Mouse (Mus musculus) adrenal gland, adult 2 months (tissue): Measurements from ENCODE around the gene Tmem266. TPM values are rescaled to one million over a fixed set of nuclear protein-coding genes. Genes with fewer than 3 reads are reported as not detected.
A peak's percentile ranks its signal among the peaks of the same experiment; 100 is the strongest.

Experiments used
- DNase-seq: peaks from one replicate; pipeline ENCODE4 v3.0.0; 2021
- polyA plus RNA-seq: library from polyadenylated mRNA; depleted of rRNA; stranded (reverse); fragments of >200 nt; gene quantifications from 2 replicates; pipeline ENCODE4 v1.2.3, GENCODE M21; 2012; rRNA removed
- total RNA-seq, 2 experiments: library from RNA; stranded (reverse); gene quantifications; 2 replicates each; pipeline ENCODE4 v1.2.3; 2021

The Tmem266 gene
- total and polyA plus RNA-seq, 3 experiments = 0.69 to 1.5 (median 1.0) TPM

DNA sequence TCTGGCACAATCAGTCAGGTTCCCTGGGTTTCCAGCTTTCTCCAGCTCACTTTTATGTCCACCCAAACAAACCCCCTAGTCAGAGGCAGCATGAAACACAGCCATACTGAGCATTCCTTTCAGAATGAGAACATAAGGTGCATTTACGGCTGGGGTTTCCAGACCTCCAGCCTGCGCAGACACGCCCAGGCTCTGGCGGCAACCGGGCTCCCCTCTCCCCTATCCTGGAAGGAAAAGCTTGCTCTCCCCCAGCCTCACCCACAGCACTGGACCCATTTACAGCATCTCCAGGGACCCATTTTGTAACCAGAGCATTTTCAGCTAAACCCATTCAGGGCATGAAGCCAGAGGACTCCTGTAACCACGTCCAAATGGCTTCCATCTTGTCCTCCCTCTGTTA is 123.3 kb downstream of the Tmem266 start:
- no peak for DNase-seq

DNA sequence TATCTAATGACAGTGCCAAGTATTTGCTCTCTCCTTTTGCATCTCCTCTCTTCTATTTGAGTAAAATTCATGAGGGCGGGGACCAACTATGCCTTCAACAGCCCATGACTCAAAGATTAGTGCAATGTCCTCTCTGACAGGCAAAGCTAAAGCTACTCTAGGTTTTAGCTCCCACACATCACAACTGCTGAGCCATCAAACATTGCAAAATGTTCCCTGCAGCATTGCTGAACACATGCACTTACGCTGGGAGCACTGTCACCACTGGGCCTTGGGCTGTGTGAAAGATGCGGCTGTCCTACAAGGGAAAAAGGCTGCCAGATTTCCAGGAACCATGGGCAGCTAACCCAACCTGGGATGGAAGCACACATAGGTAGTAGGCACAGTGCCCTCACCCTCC is 124.7 kb downstream of the Tmem266 start:
- no peak for DNase-seq

DNA sequence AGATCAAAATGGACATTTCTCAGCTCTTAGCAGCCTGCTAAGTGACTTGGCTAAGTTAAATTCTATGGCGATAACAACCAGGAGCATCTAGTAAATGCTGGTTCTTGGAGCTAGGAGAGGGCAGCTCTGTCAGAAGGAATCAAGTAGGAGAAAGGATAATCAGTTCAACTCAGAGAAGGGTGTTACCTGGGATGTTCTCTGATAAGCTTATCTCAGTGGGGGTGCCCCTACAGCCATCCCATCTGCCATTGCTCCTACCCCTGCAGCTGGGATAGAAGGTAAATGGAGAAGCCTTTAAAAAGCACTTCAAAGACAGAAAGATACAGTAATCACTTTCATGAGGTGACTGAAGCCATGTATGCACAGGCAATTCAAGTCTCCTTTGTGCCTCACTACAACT is 126.2 kb downstream of the Tmem266 start:
- DNase-seq = no peak

DNA sequence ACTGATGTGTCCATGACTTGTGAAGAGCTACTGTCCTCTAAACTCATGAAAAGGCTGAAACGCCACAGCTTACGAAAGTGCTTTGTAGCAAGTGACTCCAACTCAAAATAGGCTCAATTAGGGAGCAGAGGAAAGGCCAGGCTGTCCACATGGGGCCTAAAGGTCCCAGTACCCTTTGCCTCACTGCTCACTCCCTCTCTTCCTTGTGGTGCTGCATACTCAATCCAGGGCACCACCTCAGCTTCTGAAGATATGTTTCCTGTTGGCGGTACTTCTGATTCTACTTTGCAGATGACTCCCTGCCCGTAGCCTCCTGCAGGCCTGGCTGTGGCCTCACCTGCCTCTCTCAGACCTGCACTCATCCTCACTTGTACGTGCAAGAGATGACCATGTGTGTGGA is 126.7 kb downstream of the Tmem266 start:
- DNase-seq = no peak

DNA sequence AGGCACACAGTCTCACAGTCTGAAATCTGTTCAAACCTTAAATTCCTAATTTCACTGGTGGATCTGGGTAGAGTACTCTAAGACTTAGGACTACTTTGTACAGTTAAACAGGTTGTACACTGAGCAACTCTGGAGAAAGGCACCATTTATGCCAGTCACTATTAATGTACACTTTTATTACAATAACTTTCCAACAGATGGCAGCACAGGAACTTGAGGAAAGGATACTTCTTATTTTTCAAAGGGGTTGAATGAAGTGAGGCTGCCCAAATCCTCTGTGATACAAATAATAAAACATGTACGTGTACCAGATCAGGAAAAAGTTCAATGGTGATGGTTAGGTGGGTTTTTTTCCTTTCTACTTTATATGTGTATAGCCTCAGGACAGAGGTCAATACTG is 141.7 kb downstream of the Tmem266 start:
- DNase-seq = no peak

DNA sequence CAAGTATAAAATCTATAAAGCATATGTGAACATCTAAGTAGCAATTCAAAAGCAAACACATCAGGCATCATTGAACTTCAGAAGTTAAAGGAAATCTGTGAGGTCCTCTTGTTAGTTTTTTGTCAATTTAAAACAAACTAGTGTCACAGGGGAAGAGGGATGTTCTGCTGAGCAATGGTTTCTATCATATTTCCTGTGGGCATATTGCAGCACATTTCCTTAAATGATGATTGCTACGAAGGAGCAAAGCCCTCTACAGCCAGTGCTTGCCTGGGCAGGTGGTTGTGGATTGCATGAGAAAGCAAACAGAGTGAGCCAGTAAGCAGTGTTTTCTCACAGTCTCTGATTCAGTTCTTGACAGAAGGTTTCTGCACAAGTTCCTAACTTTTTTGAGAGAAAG is 149.4 kb downstream of the Tmem266 start:
- no peak for DNase-seq

DNA sequence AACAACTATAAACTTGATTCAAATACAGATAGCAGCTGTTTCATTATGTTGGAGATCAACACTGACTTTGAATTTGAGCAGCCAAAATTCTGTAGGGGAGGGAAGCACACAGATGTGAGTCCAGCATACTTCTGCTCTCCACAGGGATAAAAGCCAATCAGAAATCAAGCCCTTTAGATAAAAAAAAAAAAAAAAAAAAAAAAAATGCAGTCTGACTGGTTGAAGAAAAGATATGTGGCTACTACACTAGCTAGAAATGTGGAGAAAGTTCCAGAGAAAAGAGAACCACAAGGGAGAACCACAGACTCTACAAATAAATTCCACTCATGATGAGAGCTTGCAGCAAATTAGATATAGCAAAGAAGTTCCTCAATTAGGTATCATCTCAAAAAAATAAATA is 152.0 kb downstream of the Tmem266 start:
- no peak for DNase-seq

DNA sequence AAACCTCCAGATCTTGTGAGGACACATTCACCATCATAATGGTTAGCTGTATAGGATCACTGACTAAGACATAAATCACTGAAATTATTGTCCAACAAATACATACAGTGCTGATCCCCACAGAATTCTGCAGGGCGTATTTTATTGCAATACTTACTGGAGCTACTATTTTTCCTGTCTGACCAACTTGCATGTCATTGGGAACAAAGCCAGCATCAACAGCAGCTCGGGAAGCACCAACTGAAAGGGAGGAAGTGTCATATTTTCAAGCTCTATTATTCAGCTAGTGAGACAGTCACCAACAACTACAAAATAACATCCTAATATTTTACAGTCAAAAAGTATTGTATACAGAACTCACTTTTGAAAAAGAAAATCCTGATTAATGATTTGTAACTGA is 155.4 kb downstream of the Tmem266 start:
- DNase-seq = peak; percentile 49

Other genes starting within 250 kb of the Tmem266 start
- 10 to 100 TPM; 52.7 to 62.9 TPM for gene Ube2q2, start 178.1 kb upstream of the Tmem266 start, total RNA-seq
- gene Ube2q2, start 178.1 kb upstream of the Tmem266 start, polyA plus RNA-seq = 28.8 and 35.3 TPM in 2 replicates
- gene Fbxo22, start 118.0 kb upstream of the Tmem266 start, total RNA-seq = 10 to 100 TPM; 32.5 to 40.3 TPM
- 6.4 and 7.5 TPM in 2 replicates for gene Fbxo22, start 118.0 kb upstream of the Tmem266 start, polyA plus RNA-seq
- gene Nrg4, start 69 bp upstream of the Tmem266 start, total RNA-seq = 10 to 100 TPM; 27.8 to 44.6 TPM
- gene Nrg4, start 69 bp upstream of the Tmem266 start, polyA plus RNA-seq = 12.4 and 18.8 TPM in 2 replicates
- 100 to 1,000 TPM; 394 to 566 TPM for gene Etfa, start 185.3 kb downstream of the Tmem266 start, total RNA-seq
- gene Etfa, start 185.3 kb downstream of the Tmem266 start, polyA plus RNA-seq = 82.0 and 95.3 TPM in 2 replicates
- gene Isl2, start 211.8 kb downstream of the Tmem266 start, total RNA-seq = not detected
- not detected in 2 replicates for gene Isl2, start 211.8 kb downstream of the Tmem266 start, polyA plus RNA-seq